Mouse (Mus musculus) adipose tissue, adult 10 weeks (tissue): ENCODE measurements around the gene Tomm70a. TPM values are rescaled to one million over a fixed set of nuclear protein-coding genes. Genes with fewer than 3 reads are reported as not detected.

Experiments used
- polyA plus RNA-seq: library from polyadenylated mRNA; stranded (reverse); fragments of 350-450 nt; fragmentation: Illumina TruSeq; extraction: RNeasy Lipid Tissue Mini Kit (QIAGEN cat#74804); gene quantifications from one replicate; pipeline ENCODE4 v1.2.3, GENCODE M21; 2014; ENCODE audit warnings: low read depth, low replicate concordance

Tomm70a gene
- 26.2 TPM for polyA plus RNA-seq

GRCm38 (mm10) chr16:57120913-57121815, at the start of gene Tomm70a:
Gene Tomm70a (plus strand): TSS chr16:57121703.

GRCm38 (mm10) chr16:57166611-57167513, 45.4 kb downstream of the Tomm70a start, which contains the start of gene Nit2:
Gene Nit2 (minus strand): TSS chr16:57167341.

Other genes with a start within 250 kb of the Tomm70a start
- 6.0 TPM for gene Tmem45a, start 235.5 kb upstream of the Tomm70a start, polyA plus RNA-seq
- not detected for gene Lnp1, start 193.6 kb upstream of the Tomm70a start, polyA plus RNA-seq
- not detected for gene Tmem45a2, start 50.3 kb upstream of the Tomm70a start, polyA plus RNA-seq
- 30.2 TPM for gene Nit2, start 45.6 kb downstream of the Tomm70a start, polyA plus RNA-seq
- gene Tbc1d23, start 109.8 kb downstream of the Tomm70a start, polyA plus RNA-seq = 28.7 TPM
- gene Tmem30c, start 171.2 kb downstream of the Tomm70a start, polyA plus RNA-seq = 0.47 TPM
- 23.1 TPM for gene Filip1l, start 231.4 kb downstream of the Tomm70a start, polyA plus RNA-seq